Mouse (Mus musculus) embryo, embryonic 10.5 days (tissue): ENCODE data around the gene Gm10273.
"Not testable (repeated sequence)": the region's sequence is repeated elsewhere in the genome, so short reads cannot be mapped to it uniquely, and the experiment has no call there.

Experiments
- DNase-seq: peaks from one replicate; pipeline ENCODE4 v3.0.0-alpha.2; 2015; ENCODE audit warnings: low spot score

Gene Gm10273

DNA sequence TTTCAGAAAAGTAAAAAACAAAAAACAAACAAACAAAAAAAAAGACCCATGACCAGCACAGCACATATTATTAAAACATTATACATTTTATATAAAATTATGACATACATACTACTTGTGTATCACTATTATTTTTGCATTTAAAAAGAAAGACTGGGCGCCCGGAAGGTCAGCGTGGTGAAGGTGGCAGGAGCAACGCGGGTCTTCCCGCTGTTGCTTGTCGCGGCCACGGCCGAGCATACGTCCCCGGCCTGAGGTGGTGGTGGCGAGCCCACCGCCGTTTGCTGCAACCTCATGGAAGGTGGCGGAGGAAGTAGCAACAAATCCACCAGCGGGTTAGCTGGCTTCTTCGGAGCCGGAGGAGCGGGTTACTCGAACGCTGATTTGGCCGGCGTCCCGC lies at the start of gene Gm10273:
TSS of gene Gm10273 (plus strand) at position 172 of the 400 bp plus-strand sequence.
- not testable (repeated sequence) for DNase-seq

DNA sequence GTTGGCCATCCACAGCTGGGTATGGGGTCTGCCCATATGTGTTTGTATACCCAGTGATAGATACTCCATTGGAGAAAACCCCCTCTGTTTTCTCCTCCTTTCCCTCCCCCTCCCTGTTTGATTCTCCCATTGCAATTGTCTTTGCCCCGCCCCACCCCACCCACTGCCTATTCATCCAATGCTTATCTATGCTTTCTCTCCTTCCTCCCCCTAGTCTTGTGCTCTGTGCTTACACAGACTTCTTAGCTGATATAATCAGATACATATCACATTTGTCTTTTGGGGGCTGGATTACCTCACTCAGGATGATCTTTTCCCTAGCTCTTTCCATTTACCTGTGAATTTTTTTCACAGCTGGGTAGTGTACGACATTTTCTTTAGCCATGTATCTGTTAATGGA lies 48.9 kb upstream of the Gm10273 start:
- no peak for DNase-seq

DNA sequence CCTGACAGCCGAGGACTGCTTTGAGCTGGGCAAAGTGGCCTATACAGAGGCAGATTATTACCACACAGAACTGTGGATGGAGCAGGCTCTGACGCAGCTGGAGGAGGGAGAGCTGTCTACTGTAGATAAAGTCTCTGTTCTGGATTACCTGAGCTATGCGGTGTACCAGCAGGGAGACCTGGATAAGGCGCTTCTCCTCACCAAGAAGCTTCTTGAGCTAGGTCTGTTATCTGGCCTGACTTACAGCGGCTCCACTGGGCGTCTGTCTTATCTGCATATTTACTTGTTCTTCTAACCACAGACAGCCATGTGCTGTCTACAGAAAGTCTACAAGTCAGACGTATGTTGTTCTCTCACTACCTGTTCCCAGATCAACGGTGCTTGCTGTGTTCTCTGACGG lies 47.2 kb upstream of the Gm10273 start:
- no peak for DNase-seq

DNA sequence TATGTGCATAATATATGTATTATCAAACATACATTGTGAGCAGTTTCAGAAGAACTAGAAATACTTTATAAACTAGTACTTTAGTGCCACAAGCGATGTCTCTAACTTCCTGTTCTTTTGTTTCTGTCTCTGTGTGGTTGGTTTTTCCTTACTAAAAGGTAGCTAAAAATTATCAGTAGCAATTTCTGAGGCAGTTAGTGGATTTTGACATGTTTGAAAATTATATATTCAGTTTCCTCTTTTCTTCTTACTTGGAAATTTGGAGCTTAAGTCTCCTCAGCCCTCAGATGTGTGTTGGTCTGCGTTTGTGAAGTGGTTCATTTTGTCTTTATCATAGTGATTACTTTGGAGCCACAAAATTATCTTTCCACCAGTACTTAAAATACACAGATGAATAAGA lies 45.9 kb upstream of the Gm10273 start:
- no peak for DNase-seq

DNA sequence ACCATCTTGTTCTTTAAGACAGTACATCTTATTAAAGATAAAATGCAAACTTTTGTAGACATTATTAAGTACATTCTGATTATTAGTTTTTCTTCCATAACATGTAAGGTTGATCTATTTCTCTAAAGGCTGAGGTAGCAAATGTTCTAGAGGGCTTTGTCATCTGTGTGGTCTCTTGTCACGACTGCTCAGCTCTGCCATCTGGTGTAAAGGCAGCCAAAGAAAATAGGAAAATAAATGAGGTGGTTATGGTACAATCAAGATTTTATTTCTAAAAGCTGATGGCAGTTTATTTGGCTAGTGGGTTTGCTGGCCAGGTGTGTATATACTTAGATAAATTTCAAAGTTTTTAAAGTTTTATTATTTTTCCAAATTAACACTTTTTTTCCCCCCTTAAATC lies 42.4 kb upstream of the Gm10273 start:
- DNase-seq = no peak

DNA sequence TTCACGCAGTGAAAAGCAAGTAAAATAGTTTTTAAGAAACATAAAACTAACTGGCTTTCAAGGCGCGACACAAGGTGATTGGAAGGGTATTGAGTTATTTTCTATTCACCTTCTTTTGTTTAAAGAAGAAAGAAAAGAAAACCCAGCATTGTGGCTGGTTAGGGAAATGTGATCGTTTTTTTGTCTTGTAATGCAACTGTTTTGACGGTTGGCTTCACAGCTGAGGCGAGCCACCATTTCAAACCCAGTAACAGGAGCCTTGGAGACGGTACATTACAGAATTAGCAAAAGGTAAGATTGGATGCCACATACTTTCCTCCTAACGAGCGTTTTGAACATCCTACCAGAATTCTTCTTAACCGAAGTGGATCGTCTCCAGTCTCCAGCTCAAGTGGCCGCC lies 41.3 kb upstream of the Gm10273 start:
- DNase-seq = no peak

DNA sequence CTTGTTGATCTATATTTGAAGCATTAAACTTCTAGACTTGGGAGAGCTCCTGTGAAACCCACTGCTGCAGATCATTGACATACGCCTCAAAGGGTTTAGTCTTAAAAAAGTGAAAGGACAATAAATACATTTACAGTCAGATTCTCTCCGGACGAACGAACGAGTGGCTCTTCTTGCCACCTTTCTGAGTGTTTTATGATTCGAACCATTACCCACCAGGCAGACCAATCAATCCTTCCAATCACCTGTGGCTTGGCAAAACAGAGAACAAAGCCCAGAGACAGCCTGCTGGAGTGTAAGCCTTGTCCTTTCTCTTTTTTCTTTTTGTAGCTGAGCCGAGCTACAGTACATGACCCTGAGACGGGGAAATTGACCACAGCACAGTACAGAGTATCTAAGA lies 40.4 kb upstream of the Gm10273 start:
- no peak for DNase-seq

DNA sequence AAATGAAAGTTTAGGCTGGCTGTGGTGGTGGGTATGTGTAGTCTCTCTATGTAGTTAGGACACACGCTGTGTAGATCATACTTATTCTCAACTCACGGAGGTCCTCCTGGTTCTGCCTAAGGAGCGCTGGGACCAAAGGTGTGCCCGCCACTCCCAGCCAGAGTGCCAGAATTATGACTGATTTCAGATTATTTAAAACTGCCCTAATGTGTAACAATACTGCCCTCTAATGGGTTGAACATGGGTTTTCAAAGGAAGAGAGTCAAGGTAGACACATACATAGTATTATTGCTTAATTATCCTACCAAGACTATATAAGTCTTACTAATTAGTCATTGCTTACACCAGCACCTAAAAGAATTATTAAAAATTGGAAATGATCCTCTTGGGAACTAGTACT lies 36.7 kb upstream of the Gm10273 start:
- no peak for DNase-seq

DNA sequence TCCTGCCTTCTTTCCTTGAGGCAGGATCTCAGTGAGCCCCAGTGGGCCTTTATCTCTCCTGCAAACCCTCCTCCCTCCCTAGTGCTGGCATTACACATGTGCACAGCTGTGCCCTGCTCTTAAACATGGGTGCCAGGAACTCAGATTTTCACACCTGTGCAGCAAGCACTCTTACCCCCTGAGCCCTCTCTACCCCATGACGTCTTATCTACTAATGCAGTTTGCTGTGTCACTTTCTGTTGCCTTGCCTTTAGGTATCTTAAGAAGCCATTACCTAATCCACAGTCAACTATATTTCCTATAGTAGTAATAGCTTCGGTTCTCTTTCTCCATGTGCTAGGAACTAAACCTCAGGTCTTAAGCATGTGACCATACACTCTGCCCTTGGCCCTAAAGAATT lies 32.2 kb upstream of the Gm10273 start:
- DNase-seq = no peak

DNA sequence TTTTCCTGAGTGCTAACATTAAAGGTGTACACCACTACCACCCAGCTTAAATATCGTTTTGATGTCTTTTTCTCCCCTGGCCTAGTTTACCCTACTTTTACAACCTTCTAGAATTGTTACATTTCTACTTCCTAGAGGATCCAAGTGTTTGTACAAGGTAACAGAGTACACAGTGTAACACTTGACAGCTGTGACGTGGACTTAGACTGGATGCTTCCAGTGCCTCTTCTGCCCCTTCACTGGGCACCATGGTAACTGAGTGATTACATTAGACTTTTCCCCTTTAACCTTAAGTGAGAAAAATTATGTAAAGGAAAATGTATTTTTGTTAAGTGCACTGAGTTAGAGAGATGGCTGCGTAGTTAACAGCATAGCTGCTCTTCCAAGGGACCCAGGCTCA lies 30.9 kb upstream of the Gm10273 start:
- DNase-seq = no peak

DNA sequence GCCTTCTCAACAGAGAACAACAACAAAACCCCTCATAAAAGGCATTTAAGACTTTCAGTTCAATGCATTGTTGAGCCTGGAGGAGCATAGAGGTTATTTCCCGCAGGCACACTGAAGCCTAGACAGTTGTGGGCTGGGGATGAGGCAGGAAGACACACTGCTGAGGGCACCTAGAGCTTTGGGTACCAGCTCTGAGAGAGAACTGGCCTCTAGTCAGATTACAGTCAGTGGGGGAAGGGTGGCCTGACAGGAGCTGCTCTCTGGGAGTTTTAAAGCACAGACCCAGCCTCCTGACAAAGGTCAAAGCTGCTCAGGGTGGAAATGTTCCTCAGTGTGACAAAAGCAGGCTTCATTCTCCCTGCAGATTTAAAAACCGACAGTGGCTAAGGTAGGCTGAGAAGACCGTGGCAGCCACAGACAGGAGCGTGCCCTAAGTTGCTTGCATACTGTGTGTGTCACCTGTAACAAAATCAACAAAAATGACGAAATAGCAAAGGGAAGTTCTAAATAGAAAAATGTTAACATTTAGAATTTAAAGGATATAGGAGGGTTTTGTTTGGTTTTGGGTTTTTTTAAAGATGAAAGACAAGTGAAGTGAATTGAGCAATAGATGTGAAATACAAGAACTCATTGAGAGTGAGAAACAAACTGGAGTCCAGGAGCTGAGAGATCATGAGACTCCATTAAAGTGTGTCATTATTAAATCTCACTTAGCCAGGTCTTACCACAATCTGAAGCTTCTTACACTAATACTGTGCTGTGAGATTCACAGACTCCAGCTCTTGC lies 29.4 kb upstream of the Gm10273 start:
- no peak for DNase-seq

DNA sequence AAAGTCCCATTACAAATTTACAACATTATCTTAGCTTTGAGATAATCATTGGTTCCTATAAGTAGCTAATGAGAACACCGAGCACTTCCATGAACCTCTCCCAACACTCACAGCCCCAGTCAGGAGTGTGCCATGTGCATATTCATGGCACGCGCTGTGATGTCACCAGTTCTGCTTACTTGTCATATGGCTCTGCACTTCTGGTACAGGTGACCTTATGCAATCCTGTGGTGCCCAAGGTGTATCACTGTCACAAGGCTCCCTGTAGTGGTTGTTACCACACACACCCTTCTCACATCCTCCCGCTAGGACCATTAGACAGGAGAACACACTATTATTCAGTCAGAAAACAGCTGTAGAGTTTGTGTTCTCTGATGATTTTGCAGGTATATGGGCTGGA lies 28.7 kb upstream of the Gm10273 start:
- no peak for DNase-seq

DNA sequence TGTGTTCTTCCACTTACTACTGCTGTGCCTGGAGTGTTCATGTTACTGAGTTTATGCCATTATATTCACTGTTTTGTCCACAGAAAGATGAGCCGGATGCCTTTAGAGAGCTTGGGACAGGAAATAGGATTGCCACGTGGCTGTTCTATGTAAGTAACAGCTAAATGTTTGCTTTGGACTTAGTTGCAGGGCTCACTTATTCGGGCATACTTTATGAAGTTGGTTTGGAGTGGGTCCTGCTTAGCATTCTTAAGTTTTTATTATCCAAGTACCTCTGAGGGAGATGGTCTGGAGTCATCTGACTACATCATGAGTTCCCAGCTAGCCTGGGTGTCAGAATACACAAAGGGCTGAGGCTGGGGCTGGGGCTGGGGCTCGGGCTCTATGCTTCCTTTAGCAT lies 28.2 kb upstream of the Gm10273 start:
- DNase-seq = no peak

DNA sequence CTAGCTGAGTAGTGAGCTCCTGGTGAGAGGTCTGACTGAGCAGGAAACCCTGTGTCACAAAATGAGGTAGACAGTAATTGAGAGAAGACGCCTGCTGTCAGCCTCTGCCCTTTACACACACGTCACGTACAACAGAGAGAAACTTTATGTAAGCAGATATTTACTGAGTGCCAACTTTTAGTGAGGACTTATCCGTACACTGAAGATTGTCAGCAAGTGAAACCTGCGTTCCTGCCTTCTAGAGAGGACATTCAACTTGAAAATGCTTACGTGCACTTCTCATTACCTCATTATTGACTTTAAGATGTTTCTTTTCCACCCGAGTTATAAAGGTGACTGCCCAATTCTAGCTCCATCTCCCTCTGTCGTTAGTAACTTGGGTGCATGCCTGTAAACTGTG lies 26.7 kb upstream of the Gm10273 start:
- no peak for DNase-seq

DNA sequence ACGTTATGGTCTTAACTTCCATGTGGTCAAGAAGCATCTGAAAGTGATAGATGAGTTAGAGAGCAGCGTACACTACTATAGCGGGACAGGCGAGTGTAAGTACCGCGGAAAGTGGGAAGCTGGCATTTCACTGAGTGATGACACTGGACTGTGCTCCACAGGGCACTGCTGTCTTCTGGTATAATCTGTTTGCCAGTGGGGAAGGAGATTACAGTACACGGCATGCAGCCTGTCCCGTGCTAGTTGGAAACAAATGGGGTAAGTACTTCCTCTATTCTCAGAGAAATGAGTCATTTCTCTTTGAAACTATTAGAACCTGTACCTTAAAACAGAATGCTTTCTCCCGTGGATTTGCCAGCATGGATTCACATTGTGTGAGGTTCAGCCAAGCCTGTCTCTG lies 26.0 kb upstream of the Gm10273 start:
- no peak for DNase-seq

DNA sequence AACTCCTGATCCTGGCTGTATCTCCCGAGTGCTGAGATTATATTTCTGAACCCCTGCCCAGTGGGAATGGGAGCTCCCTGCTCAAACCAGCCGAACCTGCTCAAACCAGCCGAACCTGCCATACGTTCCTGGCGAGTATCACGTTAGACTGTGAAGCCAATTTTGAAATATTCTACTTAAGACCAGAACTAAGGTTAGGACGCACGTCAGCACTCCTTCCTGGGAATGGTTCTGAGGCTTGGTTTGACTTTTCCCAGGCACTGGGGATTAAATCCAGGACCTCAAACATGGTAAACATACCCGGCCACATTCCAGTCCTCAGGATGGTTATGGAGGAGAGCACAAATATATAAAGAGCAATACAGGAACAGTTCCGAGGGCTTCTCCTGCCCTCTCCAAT lies 17.5 kb upstream of the Gm10273 start:
- DNase-seq = no peak

DNA sequence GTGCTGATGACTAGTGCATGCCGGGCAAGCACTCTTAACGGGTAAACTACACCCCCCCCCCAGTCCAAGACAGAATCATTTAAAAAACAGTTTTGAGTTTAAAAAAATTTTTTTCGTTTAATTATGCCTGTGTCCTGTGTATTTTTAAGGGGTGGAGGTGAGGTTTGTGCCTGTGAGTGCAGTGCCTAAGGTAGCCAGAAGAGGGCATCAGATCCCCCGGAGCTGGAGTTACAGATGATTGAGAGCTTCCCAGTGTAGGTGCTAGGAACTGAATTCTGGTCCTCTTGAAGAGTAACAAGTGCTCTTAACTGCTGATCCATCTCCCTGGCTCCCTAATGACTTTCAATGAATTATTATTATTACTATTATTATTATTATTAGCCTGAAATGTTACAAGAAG lies 16.7 kb upstream of the Gm10273 start:
- DNase-seq = no peak

DNA sequence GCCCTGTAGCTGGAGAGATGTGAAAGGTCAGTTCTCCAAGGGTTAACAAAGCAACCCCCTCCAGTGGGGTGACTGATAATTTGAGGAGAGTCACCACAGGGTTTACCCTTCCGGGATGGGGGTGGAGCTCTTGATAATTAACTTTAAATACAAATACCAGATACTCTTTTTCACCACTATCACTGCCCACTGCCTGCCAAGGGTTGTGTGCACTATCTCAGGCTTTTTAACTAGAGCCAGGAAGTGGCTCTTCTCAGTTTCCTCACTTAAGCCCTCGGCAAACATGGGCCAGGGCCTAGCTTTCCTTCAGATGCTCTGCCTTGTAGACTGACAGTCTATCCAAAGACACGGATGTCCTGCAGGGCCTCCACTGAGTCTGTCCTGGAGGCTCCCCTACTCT lies 15.5 kb upstream of the Gm10273 start:
- no peak for DNase-seq

DNA sequence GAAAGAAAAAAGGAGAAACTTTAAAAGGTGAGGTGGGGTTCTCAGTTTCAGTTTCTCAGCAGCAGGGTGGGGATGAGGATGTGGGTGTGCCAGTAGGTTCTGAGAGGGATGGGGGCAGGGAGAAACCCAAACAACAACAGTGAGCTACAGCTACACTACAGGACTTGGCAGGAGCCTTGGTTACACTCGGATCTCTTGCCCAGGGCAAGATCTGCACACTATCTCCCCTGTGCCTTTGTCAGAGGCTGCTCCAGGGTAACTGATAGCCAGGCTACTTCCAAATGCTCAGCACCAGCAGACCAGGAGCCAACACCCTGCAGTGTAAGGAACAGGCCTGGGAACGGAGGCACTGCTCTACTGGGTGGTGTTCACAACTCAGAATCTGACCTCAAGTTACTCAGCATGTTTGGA lies 15.0 kb upstream of the Gm10273 start:
- no peak for DNase-seq

DNA sequence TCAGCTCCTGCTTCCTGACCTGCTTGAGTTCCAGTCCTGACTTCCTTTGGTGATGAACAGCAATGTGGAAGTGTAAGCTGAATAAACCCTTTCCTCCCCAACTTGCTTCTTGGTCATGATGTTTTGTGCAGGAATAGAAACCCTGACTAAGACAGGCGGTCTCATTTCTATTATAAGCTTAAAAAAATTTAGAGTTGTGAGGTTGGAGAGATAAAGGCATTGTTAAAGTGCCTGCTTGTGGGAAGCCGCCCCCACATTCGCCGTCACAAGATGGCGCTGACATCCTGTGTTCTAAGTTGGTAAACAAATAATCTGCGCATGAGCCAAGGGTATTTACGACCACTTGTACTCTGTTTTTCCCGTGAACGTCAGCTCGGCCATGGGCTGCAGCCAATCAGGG lies 13.9 kb upstream of the Gm10273 start:
- DNase-seq = not testable (repeated sequence)

DNA sequence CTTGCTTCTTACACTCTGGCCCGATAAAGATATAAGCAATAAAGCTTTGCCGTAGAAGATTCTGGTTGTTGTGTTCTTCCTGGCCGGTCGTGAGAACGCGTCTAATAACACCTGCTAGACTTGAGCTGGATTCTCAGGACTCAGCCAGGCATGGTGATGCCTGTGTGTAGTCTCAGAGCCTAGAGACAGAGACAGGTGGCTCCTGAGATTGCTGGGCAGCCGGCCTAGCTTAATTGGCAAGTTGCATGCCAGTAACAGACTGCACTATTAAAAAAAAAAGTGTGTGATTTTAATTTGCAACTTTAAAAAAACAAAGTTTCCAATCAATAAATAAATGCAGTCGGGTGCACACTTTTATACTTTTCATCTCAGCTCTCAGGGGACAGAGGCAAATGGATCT lies 8.5 kb upstream of the Gm10273 start:
- no peak for DNase-seq

DNA sequence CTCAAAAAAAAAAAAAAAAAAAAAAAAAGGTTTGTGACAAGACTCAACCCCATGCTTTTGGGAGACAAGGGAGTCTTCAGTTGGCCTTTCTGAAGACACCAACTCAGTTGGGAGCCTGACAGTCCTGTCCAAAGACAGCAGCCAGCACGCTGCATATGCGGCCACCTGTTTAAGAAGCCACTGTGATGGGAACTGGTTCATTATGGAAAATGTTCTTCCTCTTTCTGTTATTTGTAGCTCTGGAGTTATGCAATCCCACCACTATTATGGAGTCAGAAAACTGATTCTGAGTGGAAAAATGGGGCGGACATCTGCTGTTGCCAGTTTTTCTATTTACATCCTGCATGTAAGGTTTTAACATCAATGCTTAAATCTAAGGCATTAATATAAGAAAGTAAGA lies 5.8 kb upstream of the Gm10273 start:
- DNase-seq = no peak

DNA sequence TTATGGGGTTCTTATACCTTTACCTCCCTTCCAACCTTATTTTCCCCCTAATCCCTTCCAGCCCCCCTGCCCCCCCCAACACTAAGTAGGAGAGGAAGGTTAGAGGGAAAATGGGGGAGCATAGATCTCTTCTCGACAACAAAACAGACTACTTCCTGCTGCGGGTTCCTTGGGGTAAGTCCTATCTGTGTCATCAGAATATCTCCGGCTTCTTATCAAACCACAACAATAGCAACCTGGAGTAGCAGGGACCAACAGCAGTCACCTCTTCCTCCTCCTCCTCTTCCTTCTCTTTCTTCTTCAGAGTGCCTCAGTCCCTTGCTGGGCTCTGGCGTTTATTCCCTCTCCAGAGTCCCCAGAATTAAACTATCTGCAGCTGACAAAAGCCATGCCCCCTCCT lies 3.5 kb upstream of the Gm10273 start:
- no peak for DNase-seq
